Mouse (Mus musculus): Measurements from ENCODE around the gene Tmem141.

- TF ChIP-seq CTCF (IDR thresholded peaks at IDR 0.05; ENCODE audit: low read depth, low read length) (no peak), GATA1 (IDR thresholded peaks at IDR 0.05; ENCODE audit: borderline replicate concordance, low read length) (no peak), TAL1 (conservative IDR thresholded peaks at IDR 0.05; ENCODE audit: low read depth, low read length) (no peak)
These were observed 34.9 kb upstream of the Tmem141 start for GRCm38 (mm10) chr2:25656691-25657090.

All from G1E (cell line).